Mouse (Mus musculus) gastrocnemius, adult 18-20 months (tissue): ENCODE data around the gene Kantr. TPM values are rescaled to one million over a fixed set of nuclear protein-coding genes. Genes with fewer than 3 reads are reported as not detected.
"Not testable (repeated sequence)": the region's sequence is repeated elsewhere in the genome, so short reads cannot be mapped to it uniquely, and the experiment has no call there.

Source experiments
- DNase-seq: peaks from one replicate; pipeline ENCODE4 v3.0.0; 2021; ENCODE audit warnings: low spot score
- long read RNA-seq, 2 experiments: library from polyadenylated mRNA; stranded (forward); transcript quantifications; one replicate each; pipeline ENCODE4 v2.0.0; 2021
- total RNA-seq, 2 experiments: library from RNA; stranded (reverse); gene quantifications; 2 replicates each; pipeline ENCODE4 v1.2.3; 2021

Gene Kantr
- total RNA-seq, result 1 to 10 TPM; 1.1 to 1.3 TPM
- long read RNA-seq, experiment 1, partial matches to known transcripts, result 0 of 1 reads
- long read RNA-seq, experiment 1, other reads (novel, unspliced or antisense), result 0 of 1 reads
- long read RNA-seq, experiment 2, partial matches to known transcripts, result 0 of 2 reads
- long read RNA-seq, experiment 2, other reads (novel, unspliced or antisense), result 1 of 2 reads

DNA sequence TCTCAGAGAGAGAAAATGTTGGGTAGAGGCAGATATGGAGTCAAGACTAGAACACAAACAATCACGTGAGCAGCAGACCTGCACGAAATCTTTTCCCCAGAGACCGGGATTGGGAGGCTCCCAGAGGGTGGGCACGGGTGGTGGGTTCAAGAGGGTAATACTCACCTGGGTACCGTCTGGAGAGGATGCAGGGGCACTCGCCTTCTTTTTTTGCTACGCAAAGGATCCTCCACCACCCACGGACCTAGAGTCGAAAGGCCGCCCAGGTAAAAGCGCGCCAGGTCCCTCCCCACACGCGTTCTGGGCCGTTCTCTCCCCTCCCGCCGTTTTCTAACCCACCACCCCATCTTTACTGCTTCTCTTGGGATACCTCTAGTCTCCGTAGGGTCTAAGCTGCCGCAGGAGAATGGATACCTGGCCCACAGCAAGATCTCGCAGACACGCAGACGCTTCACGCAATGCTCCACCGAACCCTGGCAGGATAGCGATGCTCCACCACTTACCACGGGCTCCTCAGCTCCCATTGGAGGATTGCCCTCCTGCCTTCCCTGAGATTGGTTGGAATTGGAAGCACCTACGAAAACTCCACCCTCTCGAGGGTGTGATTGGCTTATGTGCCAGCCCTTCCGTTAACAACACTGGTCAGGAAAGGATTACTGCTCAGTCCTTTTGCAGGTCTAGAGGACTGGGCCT lies at the start of gene Kantr:
Gene Kantr (minus strand): TSS at position 500 of the 693 bp plus-strand sequence.
- DNase-seq, result peak; percentile 84

GRCm38 (mm10) chrX:152368397-152369273 lies 41.3 kb upstream of the Kantr start, which contains the start of gene Gpr173:
Gene Gpr173 (minus strand): TSS chrX:152368704.
- DNase-seq, result peak; percentile 10

DNA sequence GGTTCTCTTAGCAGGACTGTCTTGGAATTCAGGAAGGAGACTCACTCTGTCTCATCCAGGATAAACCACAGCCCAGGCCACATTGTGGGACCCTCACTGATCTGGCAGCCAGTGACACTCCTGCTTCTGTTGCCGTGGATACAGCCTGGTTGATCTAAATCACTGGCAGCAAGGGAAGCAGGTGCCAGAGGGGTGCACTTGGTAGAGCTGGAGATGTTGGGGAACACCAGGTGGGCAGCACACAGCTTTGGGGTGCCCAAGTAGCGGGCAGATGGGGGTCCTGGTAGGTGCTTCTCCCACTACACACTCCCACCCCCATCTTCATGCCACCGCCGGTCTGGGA lies 40.7 kb upstream of the Kantr start:
- DNase-seq, result no peak

GRCm38 (mm10) chrX:152366418-152366817 lies 39.1 kb upstream of the Kantr start:
- DNase-seq, result no peak

DNA sequence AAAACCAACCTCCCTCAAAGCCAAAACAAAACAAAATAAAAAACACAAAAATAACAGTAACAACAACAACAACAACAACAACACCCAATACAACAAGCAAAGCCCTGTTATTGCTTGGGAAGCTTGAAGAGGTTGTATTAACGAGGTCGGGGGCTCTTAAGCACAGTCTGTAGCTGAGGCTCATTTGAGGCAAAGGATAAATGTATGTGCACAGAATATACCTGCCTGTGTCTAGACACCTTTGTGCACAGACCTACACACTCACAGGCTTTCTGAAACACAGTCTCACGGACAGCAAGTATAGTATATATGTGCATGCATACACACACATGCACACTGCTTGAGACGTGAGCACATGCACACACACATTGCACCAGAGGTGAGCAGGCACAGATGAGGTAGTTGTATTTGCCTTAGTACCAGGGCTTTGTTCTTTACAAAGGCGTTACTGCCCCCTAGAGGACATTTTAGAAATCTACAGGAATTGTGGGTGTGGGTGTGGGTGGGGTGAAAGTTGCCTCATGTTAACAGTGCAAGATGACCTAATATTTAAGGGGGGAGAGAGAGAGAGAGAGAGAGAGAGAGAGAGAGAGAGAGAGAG lies 25.4 kb upstream of the Kantr start:
- DNase-seq, result peak; percentile 36

DNA sequence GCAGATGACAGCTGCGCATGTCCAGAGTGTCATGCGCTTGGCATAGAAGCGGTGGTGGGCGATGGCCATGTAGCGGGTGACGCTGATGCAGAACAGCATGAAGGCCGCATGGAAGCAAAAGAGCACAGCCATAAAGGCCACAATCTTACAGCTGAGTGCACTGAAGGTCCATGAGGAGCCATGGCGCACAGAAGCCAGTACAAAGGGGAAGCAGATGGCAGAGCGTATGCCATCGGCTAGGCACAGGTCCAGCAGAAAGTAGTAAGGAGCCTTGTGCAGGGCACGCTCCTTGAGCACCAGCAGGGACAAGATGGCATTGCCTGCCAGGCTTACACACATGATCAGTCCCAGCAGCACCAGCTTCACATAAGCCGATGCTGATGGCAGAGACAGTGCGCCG lies 19.7 kb upstream of the Kantr start:
- no peak for DNase-seq

DNA sequence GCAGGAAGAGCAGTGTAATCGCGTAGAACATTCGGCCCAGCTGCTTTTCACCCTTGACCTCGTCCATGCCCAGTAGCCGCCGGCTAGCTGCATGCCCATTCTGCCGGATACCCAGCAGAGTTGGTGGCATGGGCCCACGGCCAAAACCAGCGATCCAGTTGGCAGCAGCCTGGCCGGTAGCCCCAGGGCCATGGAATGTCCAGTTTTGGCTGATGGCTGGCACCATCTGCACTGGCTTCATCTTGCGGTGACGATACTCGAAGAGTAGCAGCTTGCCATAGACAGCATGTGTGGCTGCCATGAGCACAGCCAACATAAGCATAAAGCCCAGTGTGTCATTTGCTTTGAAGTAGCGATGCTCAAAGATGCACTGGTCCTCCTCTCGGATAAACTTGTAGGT lies 19.3 kb upstream of the Kantr start:
- no peak for DNase-seq

DNA sequence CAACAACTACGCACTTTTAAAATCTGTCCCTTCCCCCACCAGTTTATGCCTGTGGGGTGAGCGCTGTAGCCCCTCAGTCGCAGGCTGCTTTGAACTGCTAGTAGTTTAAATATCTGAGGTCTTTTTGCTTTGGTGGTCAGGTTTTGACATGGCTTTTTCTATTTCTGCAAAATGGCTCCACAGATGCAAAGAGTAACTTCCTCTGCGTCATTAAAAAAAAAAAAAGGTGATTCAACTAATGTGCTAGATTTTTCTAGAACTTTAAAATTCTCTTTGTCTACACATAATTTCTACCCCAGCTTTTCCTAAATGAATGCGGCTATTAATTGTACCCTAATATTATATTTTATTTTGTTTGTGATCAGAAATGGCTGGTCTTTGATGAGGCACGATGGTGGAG lies 15.6 kb upstream of the Kantr start:
- DNase-seq, result no peak

GRCm38 (mm10) chrX:152342358-152342901 lies 15.1 kb upstream of the Kantr start, which contains the start of gene Tspyl2:
Gene Tspyl2 (minus strand): TSS chrX:152342425.
- DNase-seq, result peak; percentile 92

DNA sequence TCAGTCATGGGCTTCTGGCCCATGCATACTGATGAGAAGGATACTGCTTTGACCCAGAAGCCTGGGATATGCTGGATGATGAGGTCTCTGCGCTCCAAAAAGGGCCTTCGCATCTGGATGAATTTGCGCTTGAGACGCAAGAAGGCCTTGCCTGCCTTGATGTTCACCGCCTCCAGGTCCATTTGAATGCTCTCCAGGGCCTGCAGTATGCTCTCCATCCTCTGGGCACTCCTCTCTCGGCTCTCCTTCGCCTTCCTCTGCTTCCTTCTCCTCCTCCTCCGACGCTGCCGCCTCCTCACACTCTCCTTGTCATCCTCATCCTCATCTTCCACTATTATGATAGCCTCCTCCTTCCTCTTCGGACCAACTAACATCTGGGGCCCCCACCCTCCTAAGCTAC lies 14.2 kb upstream of the Kantr start:
- DNase-seq, result no peak

- peak; percentile 88 for DNase-seq
Observed at GRCm38 (mm10) chrX:152336546-152337332, 9.4 kb upstream of the Kantr start.

- not testable (repeated sequence) for DNase-seq
Observed at GRCm38 (mm10) chrX:152336123-152336522, 8.8 kb upstream of the Kantr start.

DNA sequence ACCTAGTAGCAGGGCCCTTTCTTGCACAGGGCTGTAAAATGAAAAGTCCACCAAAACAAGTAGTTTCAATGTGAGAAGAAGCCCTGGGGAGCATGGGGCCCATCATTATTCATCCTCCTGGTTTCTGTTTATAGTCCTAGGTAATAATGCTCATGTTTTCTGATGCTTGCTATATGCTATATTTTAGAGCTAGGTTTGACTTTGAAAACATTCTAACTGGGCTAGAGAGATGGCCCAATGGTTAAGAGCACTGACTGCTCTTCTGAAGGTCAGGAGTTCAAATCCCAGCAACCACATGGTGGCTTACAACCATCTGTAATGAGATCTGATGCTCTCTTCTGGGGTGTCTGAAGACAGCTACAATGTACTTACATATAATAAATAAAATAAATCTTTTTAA lies 2.1 kb upstream of the Kantr start:
- not testable (repeated sequence) for DNase-seq

DNA sequence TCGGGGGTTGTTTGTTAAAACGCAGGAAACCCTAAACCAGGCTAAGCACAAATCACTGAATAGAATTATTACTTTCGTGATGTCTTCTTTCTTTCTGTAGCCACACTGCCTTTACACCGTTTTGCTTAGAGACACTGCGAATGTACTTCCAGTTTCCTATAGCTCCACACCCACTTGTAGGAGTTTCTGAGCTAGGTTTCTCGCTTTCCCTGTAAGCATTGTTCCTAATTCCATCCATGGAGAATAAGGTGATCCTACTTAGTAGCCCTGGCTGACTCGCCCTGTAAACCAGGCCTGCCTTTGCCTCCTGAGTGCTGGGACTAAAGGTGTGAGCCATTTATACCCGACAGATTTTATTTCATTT lies 376 bp upstream of the Kantr start:
- DNase-seq, result no peak

- DNase-seq, result no peak
Observed at GRCm38 (mm10) chrX:152323584-152323983, 3.7 kb downstream of the Kantr start.

DNA sequence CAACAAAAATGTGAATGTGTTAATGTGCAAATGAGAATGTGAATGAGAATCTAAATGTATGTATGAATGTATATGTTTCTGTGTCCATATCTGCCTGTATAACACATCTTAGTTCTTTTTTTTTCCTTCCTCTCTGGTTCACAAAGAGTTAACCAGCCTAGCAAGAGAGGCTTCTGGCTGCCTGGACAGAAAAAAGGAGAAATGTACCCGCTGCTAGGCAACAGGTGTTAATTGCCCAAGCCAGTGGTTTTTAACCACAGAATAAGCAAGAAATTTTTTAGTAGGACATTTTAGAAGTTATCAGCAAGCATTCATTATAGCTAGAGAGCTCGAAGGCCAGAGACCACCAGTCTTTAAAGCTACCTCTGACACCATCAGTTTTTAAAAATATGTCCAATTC lies 4.5 kb downstream of the Kantr start:
- no peak for DNase-seq

DNA sequence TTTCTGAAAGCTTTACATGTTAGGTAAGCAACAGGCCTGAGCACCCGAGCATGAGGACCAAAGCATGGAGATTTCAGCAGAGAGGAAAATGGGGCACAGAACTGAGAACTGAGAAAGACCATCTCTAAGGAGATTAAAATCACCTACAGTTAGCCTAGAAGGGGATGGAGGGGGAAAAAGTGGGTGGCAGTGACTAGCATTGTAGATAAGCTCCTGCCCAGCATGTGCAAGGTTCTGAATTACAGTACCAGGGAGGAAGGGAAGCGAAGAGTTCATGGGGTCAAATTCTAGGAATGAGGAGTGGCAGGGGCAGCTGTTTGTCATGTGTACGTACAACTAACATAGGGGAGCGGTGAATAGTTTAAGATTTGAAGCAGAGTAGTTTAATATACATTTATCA lies 6.8 kb downstream of the Kantr start:
- no peak for DNase-seq

DNA sequence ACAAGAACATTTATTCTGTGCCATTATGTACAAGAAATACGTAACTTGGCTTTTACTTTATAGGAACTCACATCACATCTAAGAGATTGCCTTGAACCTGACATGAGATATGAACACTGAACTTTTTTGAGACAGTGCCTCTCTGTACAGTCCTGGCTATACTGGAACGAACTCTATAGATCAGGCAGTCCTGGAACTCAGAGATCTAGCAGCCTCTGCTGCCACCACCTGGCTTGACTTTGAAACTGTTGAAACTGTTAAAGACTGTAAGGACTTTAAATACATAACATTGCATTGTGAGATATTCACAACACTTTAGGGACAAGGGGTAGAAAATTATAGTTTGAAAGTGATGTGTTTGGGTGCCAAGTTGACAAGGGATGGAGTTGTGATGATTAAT lies 19.4 kb downstream of the Kantr start:
- peak; percentile 2 for DNase-seq

GRCm38 (mm10) chrX:152307371-152307770 lies 19.9 kb downstream of the Kantr start:
- no peak for DNase-seq

- no peak for DNase-seq
Observed at GRCm38 (mm10) chrX:152306224-152306623, 21.1 kb downstream of the Kantr start.

- not testable (repeated sequence) for DNase-seq
Observed at GRCm38 (mm10) chrX:152287026-152287425, 40.3 kb downstream of the Kantr start.
